In the genomic region with DNA sequence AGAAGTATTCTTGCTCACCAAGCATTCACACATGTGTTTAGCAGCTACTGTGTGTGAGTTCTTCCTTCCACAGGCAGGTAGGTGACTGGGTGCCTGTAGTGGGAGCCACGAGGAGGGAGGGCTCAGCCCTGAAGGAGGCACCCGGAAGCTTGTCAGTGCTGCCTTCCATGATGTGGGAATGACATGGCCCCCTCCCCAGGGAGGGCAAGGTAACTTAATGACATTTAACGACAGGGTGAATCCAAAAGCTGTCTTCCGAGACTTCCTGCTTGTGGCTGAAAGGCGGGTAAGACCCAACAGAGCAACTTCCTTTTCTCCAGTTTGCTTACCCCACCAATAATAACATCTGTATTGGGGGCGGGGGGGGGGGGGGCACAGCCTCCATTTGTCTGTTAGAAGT, we compare ENCODE assay signal across 25 mouse cellular contexts. TPM values are rescaled to one million over a fixed set of nuclear protein-coding genes. Genes with fewer than 3 reads are reported as not detected.
DNase-seq lines count a peak whose midpoint lies in the region; ATAC-seq and TF ChIP-seq lines count a peak whose summit lies in the region.
"Had no signal": no experiment of that assay in that cellular context is flagged by ENCODE, and none has a peak within 500 bp of the region (broad histone marks: within the 10 kb centered on the region; RNA-seq: fewer than 3 reads in every experiment).

No protein-coding gene starts in this region.

- H3K27me3 ChIP-seq in midbrain, embryonic 10.5 days (ENCODE audit: low read depth, poor library complexity, severe bottlenecking): peaks cover 8% of the 10 kb centered on the region; the same call in 1 of the 2 replicates
- H3K27me3 ChIP-seq in midbrain, embryonic 14.5 days (ENCODE audit: control insufficient read depth, insufficient read depth, low read length): no peaks in the 10 kb centered on the region
- H3K27me3 ChIP-seq in kidney, adult 2 months (replicated peaks; ENCODE audit: control insufficient read depth, insufficient read depth, low read length): no peaks in the 10 kb centered on the region
- H3K27me3 ChIP-seq: kidney, embryonic 15.5 days; Patski had no signal

- peaks cover 95% of the 10 kb centered on the region for H3K4me1 ChIP-seq in midbrain, embryonic 10.5 days
- H3K4me1 ChIP-seq in midbrain, embryonic 14.5 days (ENCODE audit: control insufficient read depth, insufficient read depth, low read length): peaks cover 32% of the 10 kb centered on the region
- H3K4me1 ChIP-seq in kidney, adult 2 months (ENCODE audit: control insufficient read depth, insufficient read depth, low read length): no peaks in the 10 kb centered on the region

- peaks cover 63% of the 10 kb centered on the region for H3K36me3 ChIP-seq in midbrain, embryonic 10.5 days
- H3K36me3 ChIP-seq in midbrain, embryonic 14.5 days (ENCODE audit: control insufficient read depth, insufficient read depth, low read length): peaks cover 5% of the 10 kb centered on the region; the same call in 1 of the 2 replicates
- H3K36me3 ChIP-seq in kidney, adult 2 months (ENCODE audit: control insufficient read depth, insufficient read depth, low read length): no peaks in the 10 kb centered on the region
- H3K36me3 ChIP-seq: hindbrain, embryonic 13.5 days had no signal

- no peak overlapping the region for H3K9ac ChIP-seq in midbrain, embryonic 14.5 days (replicated peaks; ENCODE audit: low read length)
- H3K9ac ChIP-seq: forebrain, embryonic 13.5 days; hindbrain, embryonic 13.5 days; kidney, embryonic 15.5 days; limb, embryonic 12.5 days; liver, embryonic 14.5 days had no signal

- H3K9me3 ChIP-seq in midbrain, embryonic 10.5 days (replicated peaks): no peaks in the 10 kb centered on the region
- no peaks in the 10 kb centered on the region for H3K9me3 ChIP-seq in midbrain, embryonic 14.5 days (ENCODE audit: control insufficient read depth, low read length)
- H3K9me3 ChIP-seq: forebrain, embryonic 13.5 days; heart, embryonic 10.5 days; hindbrain, embryonic 13.5 days; kidney, embryonic 15.5 days; limb, embryonic 12.5 days; megakaryocyte, embryonic 14.5 days had no signal

- peak overlapping the region; percentile 95 for H3K27ac ChIP-seq in midbrain, embryonic 10.5 days (replicated peaks)
- H3K27ac ChIP-seq in midbrain, embryonic 14.5 days (replicated peaks; ENCODE audit: low read depth, low read length): no peak overlapping the region
- no peak overlapping the region for H3K27ac ChIP-seq in kidney, adult 2 months (ENCODE audit: insufficient read depth, low read depth, low read length)
- H3K27ac ChIP-seq: forebrain, embryonic 13.5 days; heart, embryonic 10.5 days; hindbrain, embryonic 13.5 days; kidney, embryonic 15.5 days; limb, embryonic 12.5 days; liver, embryonic 14.5 days had no signal

- ATAC-seq in midbrain, embryonic 14.5 days (ENCODE audit: low FRiP score, low TSS enrichment): no peak
- peak; percentile 69 for ATAC-seq in granulocyte monocyte progenitor cell, adult 5-6 weeks (replicated peaks; ENCODE audit: poor library complexity, severe bottlenecking)
- ATAC-seq in neutrophil, adult 5-6 weeks (ENCODE audit: extremely low read depth, insufficient number of reproducible peaks, low FRiP score, poor library complexity, severe bottlenecking): peak; percentile 26; the same call in 1 of the 2 replicates
- ATAC-seq: CD4-positive, CD25-positive, alpha-beta regulatory T cell, adult 4 months; forebrain, embryonic 13.5 days; midbrain, embryonic 16.5 days; Patski had no signal

- no peak overlapping the region for H3K4me3 ChIP-seq in midbrain, embryonic 10.5 days
- H3K4me3 ChIP-seq in midbrain, embryonic 14.5 days (replicated peaks; ENCODE audit: low read depth, low read length): no peak overlapping the region
- H3K4me3 ChIP-seq in kidney, adult 2 months (ENCODE audit: insufficient read depth, low read depth, low read length): no peak overlapping the region
- H3K4me3 ChIP-seq: forebrain, embryonic 13.5 days; heart, embryonic 10.5 days; hindbrain, embryonic 13.5 days; kidney, embryonic 15.5 days; limb, embryonic 12.5 days; megakaryocyte, embryonic 14.5 days had no signal

- DNase-seq in midbrain, embryonic 10.5 days (ENCODE audit: low spot score): no peak
- DNase-seq in midbrain, embryonic 14.5 days: no peak
- peak; percentile 52 for DNase-seq in thymus, postnatal 4 days
- no peak for DNase-seq in kidney, adult 2 months
- DNase-seq in adipocyte (ENCODE audit: low spot score): no peak
- DNase-seq: adrenal gland, postnatal 36 days; cerebellum, adult 8-10 months; gastrocnemius, postnatal 25 days; heart, postnatal 10 days; kidney, postnatal 4 days; layer of hippocampus, adult 9-11 months; lung, postnatal 10 days; right cerebral cortex, adult 18-20 months had no signal

- WGBS in midbrain, embryonic 10.5 days: 50% methylated on average over 6 of the region's 6 CpGs
- 41% methylated on average over 6 of the region's 6 CpGs for WGBS in midbrain, embryonic 14.5 days
- WGBS in kidney, adult 2 months: 58% methylated on average over 6 of the region's 6 CpGs

- no peak overlapping the region for H3K4me2 ChIP-seq in midbrain, embryonic 14.5 days (ENCODE audit: low read length)
- H3K4me2 ChIP-seq: forebrain, embryonic 13.5 days; hindbrain, embryonic 13.5 days; kidney, embryonic 15.5 days; limb, embryonic 12.5 days had no signal

- TF ChIP-seq CTCF in kidney, adult 2 months (conservative IDR thresholded peaks at IDR 0.05; ENCODE audit: insufficient read depth, insufficient read length, low read depth, low read length): no peak

- TF ChIP-seq POLR2A in kidney, adult 2 months (IDR thresholded peaks at IDR 0.05; ENCODE audit: low read depth, low read length): no peak

RNA-seq across cellular contexts. Expression of gene Foxp4, which starts 23.7 kb away (rescaled TPM):
- polyA plus RNA-seq in midbrain, embryonic 10.5 days (2016; fragmentation: Nextera tagmentation; extraction: Ambion mirVana): 21.8 and 25.5 TPM in 2 replicates
- 40.6 and 40.9 TPM in 2 replicates for polyA plus RNA-seq in midbrain, embryonic 14.5 days (2014; fragmentation: Nextera tagmentation; extraction: Ambion mirVana)
- total RNA-seq in granulocyte monocyte progenitor cell, adult 5-6 weeks (2014; fragmentation: Nextera tagmentation): 16.9 and 29.3 TPM in 2 replicates
- 3.4 and 4.0 TPM in 2 replicates for total RNA-seq in granulocyte monocyte progenitor cell, adult 5-6 weeks (2017)
- total RNA-seq in neutrophil, adult 5-6 weeks (2017): 13.2 and 19.2 TPM in 2 replicates
- 23.5 and 27.4 TPM in 2 replicates for polyA plus RNA-seq in kidney, adult 2 months (2012; rRNA removed)
